Mouse (Mus musculus) kidney, adult 2 months (tissue): ENCODE measurements around the gene Agps.

ENCODE experiments used
- CTCF ChIP-seq: fragments of 200-500 bp; conservative IDR thresholded peaks from 2 replicates; pipeline ENCODE4 v1.5.1; 2011; ENCODE audit warnings: low read depth, mild to moderate bottlenecking, control low read depth, low read length, moderate library complexity, mixed read lengths; ENCODE audit not compliant: insufficient read depth, insufficient read length
- POLR2A ChIP-seq: fragments of 200-500 bp; IDR thresholded peaks from one replicate; pipeline ENCODE4 v1.6.1; 2011; ENCODE audit warnings: low read depth, low read length, control low read depth

DNA sequence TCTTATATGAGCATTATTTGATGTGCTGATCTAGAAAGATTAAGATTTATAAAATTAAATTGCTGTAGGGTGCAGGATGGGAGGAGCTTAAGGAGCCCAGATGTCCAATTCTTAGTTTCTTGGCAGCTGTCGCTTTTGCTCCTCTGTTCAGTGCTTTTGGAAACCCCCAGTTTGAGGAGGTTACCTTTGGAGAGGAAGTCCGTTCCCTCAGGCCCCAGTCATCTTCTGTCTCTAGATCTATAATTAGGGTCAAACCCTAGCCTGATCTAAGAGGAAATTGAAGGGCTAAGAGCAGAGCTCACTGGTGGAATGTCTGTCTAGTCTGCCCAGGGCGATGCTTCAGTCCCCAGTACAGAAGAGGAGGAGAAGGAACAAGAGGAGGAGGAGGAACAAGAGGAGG is 43.5 kb upstream of the Agps start:
- TF ChIP-seq CTCF (no peak), POLR2A (no peak)
